Mouse (Mus musculus) retina, postnatal 1 day (tissue): ENCODE data around the gene Apoa2.

Experiments used
- DNase-seq: peaks from one replicate; pipeline ENCODE4 v3.0.0-alpha.2; 2012

The Apoa2 gene

GRCm38 (mm10) chr1:171262594-171263130 lies 37.8 kb downstream of the Apoa2 start:
- no peak for DNase-seq

GRCm38 (mm10) chr1:171263185-171263611 lies 38.3 kb downstream of the Apoa2 start:
- DNase-seq, result peak; percentile 89

DNA sequence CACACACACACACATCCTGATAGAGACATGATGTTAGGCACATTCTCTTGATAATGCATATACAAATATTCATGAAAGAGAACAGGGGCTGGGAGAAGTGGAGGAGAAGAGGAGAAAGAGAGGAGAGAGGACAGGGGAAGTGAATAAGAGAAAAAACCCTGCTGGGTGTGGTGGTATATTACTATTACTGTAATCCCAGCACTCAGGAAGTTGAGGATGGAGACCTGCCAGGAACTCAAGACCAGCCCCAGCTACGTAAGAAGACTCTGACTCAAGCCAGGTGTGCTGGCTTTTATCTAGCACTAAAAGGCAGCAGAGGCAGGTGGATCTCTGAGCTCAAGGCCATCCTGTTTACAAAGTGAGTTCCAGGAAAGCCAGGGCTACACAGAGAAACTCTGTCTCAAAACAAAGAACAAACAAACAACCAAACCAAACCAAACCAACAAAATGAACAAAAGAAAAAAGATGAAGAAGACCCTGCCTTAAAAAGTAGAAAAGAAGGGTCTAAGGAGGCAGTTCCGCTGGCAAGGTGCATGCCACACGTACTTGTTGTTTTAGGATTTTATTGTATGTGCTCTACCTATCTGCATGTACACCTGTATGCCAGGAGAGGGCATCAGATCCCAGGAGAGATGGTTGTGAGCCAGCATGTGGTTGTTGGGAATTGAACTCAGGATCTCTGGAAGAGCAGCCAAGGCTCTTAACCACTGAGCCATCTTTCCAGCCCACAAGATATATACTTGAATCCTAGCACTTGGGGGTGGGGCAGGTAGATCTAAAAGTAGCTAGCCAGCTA lies 39.0 kb downstream of the Apoa2 start:
- DNase-seq, result no peak

- DNase-seq, result no peak
Measured at GRCm38 (mm10) chr1:171265971-171266744, 41.3 kb downstream of the Apoa2 start.

GRCm38 (mm10) chr1:171268341-171268740 lies 43.5 kb downstream of the Apoa2 start:
- no peak for DNase-seq

DNA sequence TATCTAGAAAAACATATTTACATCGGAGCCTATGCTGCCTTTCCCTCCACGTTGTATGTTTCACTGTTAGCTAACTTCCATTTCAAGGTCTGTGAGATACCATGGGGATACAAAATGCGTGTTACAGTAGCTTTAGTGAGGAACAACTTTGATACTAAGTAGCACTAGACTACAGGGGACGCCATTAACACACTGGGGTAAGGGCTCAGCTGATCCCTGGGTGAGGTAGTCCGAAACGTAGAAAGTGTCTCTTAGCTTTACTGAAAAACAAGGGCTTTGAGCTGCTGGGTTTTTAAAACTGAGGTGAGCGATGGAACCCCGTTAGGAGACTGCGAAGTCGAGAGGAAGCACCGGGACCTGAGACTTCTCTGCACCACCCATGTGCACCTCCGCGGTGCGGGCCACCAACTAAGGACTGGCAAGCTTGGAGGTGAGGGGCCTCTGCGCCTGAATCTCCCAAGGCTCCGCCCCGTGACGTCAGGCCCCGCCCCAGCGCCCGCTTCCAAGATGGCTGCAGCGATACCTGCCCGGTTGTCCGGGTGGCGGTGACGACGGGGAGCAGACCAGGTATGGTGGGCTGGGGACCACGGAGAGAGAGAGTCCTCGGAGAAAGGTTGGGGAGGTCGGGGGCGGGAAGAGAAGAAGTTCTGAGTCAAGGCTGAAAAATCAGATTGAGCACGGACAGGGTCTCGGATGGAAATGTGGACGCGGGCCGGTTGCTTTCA lies 45.2 kb downstream of the Apoa2 start, which contains the start of gene B4galt3:
B4galt3 (plus strand) TSS at position 481 of the 725 bp plus-strand sequence.
- DNase-seq, result peak; percentile 94

- no peak for DNase-seq
Measured at GRCm38 (mm10) chr1:171270573-171270900, 45.7 kb downstream of the Apoa2 start.

GRCm38 (mm10) chr1:171271196-171271595 lies 46.3 kb downstream of the Apoa2 start:
- DNase-seq, result no peak

GRCm38 (mm10) chr1:171271622-171272021 lies 46.8 kb downstream of the Apoa2 start:
- no peak for DNase-seq

GRCm38 (mm10) chr1:171272086-171272485 lies 47.2 kb downstream of the Apoa2 start:
- no peak for DNase-seq

GRCm38 (mm10) chr1:171274171-171274570 lies 49.3 kb downstream of the Apoa2 start:
- no peak for DNase-seq

- DNase-seq, result no peak
Measured at GRCm38 (mm10) chr1:171275144-171275734, 50.4 kb downstream of the Apoa2 start.
